Mouse (Mus musculus): ENCODE data around the gene Olfr922. TPM values are rescaled to one million over a fixed set of nuclear protein-coding genes. Genes with fewer than 3 reads are reported as not detected.

Gene Olfr922
- polyA plus RNA-seq (2015; fragmentation: Nextera tagmentation; extraction: Ambion mirVana), result not detected in 2 replicates

GRCm38 (mm10) chr9:38814314-38814713 lies at the start of gene Olfr922:
Gene Olfr922 (plus strand): TSS chr9:38814614.
- Histone ChIP-seq H3K27ac (ENCODE audit: low read length) (no peak within 1 kb of the TSS), H3K9ac (replicated peaks; ENCODE audit: low read depth, low read length) (no peak within 1 kb of the TSS), H3K36me3 (ENCODE audit: control insufficient read depth, insufficient read depth) (no peaks in the 10 kb centered on the region), H3K4me1 (replicated peaks; ENCODE audit: control insufficient read depth, insufficient read depth, low read length) (no peaks in the 10 kb centered on the region), H3K4me3 (replicated peaks; ENCODE audit: low read length) (no peak within 1 kb of the TSS), H3K9me3 (ENCODE audit: control insufficient read depth, low read length) (no peaks in the 10 kb centered on the region), H3K4me2 (ENCODE audit: low read length) (no peak within 1 kb of the TSS), H3K27me3 (replicated peaks; ENCODE audit: control insufficient read depth, insufficient read depth, low read length) (no peaks in the 10 kb centered on the region)
- ATAC-seq, result no peak
- WGBS, result 70% methylated on average over 2 of the region's 2 CpGs

- Histone ChIP-seq H3K9ac (replicated peaks; ENCODE audit: low read depth, low read length) (no peak within 1 kb of the TSS), H3K27ac (ENCODE audit: low read length) (no peak within 1 kb of the TSS), H3K9me3 (ENCODE audit: control insufficient read depth, low read length) (no peaks in the 10 kb centered on the region), H3K4me1 (replicated peaks; ENCODE audit: control insufficient read depth, insufficient read depth, low read length) (no peaks in the 10 kb centered on the region), H3K36me3 (ENCODE audit: control insufficient read depth, insufficient read depth) (no peaks in the 10 kb centered on the region), H3K27me3 (replicated peaks; ENCODE audit: control insufficient read depth, insufficient read depth, low read length) (no peaks in the 10 kb centered on the region), H3K4me3 (replicated peaks; ENCODE audit: low read length) (no peak within 1 kb of the TSS), H3K4me2 (ENCODE audit: low read length) (no peak within 1 kb of the TSS)
- no peak for ATAC-seq
Observed at GRCm38 (mm10) chr9:38772768-38773167, 41.6 kb upstream of the Olfr922 start, which contains the start of gene Olfr921. Gene Olfr921 (plus strand): TSS chr9:38773068.

- Histone ChIP-seq H3K4me3 (replicated peaks; ENCODE audit: low read length) (no peak overlapping the region), H3K27ac (ENCODE audit: low read length) (no peak overlapping the region), H3K9ac (replicated peaks; ENCODE audit: low read depth, low read length) (no peak overlapping the region), H3K36me3 (ENCODE audit: control insufficient read depth, insufficient read depth) (no peaks in the 10 kb centered on the region), H3K4me1 (replicated peaks; ENCODE audit: control insufficient read depth, insufficient read depth, low read length) (no peaks in the 10 kb centered on the region), H3K27me3 (replicated peaks; ENCODE audit: control insufficient read depth, insufficient read depth, low read length) (no peaks in the 10 kb centered on the region), H3K9me3 (ENCODE audit: control insufficient read depth, low read length) (no peaks in the 10 kb centered on the region), H3K4me2 (ENCODE audit: low read length) (no peak overlapping the region)
- no peak for ATAC-seq
- 89% methylated on average over 2 of the region's 2 CpGs for WGBS
Observed at GRCm38 (mm10) chr9:38792689-38793088, 21.7 kb upstream of the Olfr922 start.

GRCm38 (mm10) chr9:38805696-38806095 lies 8.7 kb upstream of the Olfr922 start:
- no peaks in the 10 kb centered on the region for H3K9me3 ChIP-seq (ENCODE audit: control insufficient read depth, low read length)
- no peak overlapping the region for H3K27ac ChIP-seq (ENCODE audit: low read length)
- no peaks in the 10 kb centered on the region for H3K36me3 ChIP-seq (ENCODE audit: control insufficient read depth, insufficient read depth)
- ATAC-seq, result no peak
- H3K4me1 ChIP-seq (replicated peaks; ENCODE audit: control insufficient read depth, insufficient read depth, low read length), result no peaks in the 10 kb centered on the region
- H3K9ac ChIP-seq (replicated peaks; ENCODE audit: low read depth, low read length), result no peak overlapping the region
- H3K4me3 ChIP-seq (replicated peaks; ENCODE audit: low read length), result no peak overlapping the region
- no peak overlapping the region for H3K4me2 ChIP-seq (ENCODE audit: low read length)
- no peaks in the 10 kb centered on the region for H3K27me3 ChIP-seq (replicated peaks; ENCODE audit: control insufficient read depth, insufficient read depth, low read length)

- Histone ChIP-seq H3K36me3 (ENCODE audit: control insufficient read depth, insufficient read depth) (no peaks in the 10 kb centered on the region), H3K27ac (ENCODE audit: low read length) (no peak overlapping the region), H3K27me3 (replicated peaks; ENCODE audit: control insufficient read depth, insufficient read depth, low read length) (no peaks in the 10 kb centered on the region), H3K9me3 (ENCODE audit: control insufficient read depth, low read length) (no peaks in the 10 kb centered on the region), H3K9ac (replicated peaks; ENCODE audit: low read depth, low read length) (no peak overlapping the region), H3K4me1 (replicated peaks; ENCODE audit: control insufficient read depth, insufficient read depth, low read length) (no peaks in the 10 kb centered on the region), H3K4me3 (replicated peaks; ENCODE audit: low read length) (no peak overlapping the region), H3K4me2 (ENCODE audit: low read length) (no peak overlapping the region)
- no peak for ATAC-seq
- 87% methylated on average over 1 of the region's 1 CpGs for WGBS
Observed at GRCm38 (mm10) chr9:38815458-38815986, 1.1 kb downstream of the Olfr922 start.

GRCm38 (mm10) chr9:38826245-38826644 lies 11.8 kb downstream of the Olfr922 start, which contains the start of gene Olfr923:
Gene Olfr923 (plus strand): TSS chr9:38826545.
- Histone ChIP-seq H3K4me3 (replicated peaks; ENCODE audit: low read length) (no peak within 1 kb of the TSS), H3K27me3 (replicated peaks; ENCODE audit: control insufficient read depth, insufficient read depth, low read length) (no peaks in the 10 kb centered on the region), H3K9ac (replicated peaks; ENCODE audit: low read depth, low read length) (no peak within 1 kb of the TSS), H3K4me1 (replicated peaks; ENCODE audit: control insufficient read depth, insufficient read depth, low read length) (no peaks in the 10 kb centered on the region), H3K4me2 (ENCODE audit: low read length) (no peak within 1 kb of the TSS), H3K27ac (ENCODE audit: low read length) (no peak within 1 kb of the TSS), H3K36me3 (ENCODE audit: control insufficient read depth, insufficient read depth) (no peaks in the 10 kb centered on the region), H3K9me3 (ENCODE audit: control insufficient read depth, low read length) (no peaks in the 10 kb centered on the region)
- WGBS, result 92% methylated on average over 1 of the region's 1 CpGs
- no peak for ATAC-seq

GRCm38 (mm10) chr9:38833027-38833426 lies 18.6 kb downstream of the Olfr922 start:
- no peak overlapping the region for H3K27ac ChIP-seq (ENCODE audit: low read length)
- 78% methylated on average over 2 of the region's 2 CpGs for WGBS
- ATAC-seq, result no peak
- no peaks in the 10 kb centered on the region for H3K9me3 ChIP-seq (ENCODE audit: control insufficient read depth, low read length)
- H3K4me2 ChIP-seq (ENCODE audit: low read length), result no peak overlapping the region
- no peaks in the 10 kb centered on the region for H3K4me1 ChIP-seq (replicated peaks; ENCODE audit: control insufficient read depth, insufficient read depth, low read length)
- H3K4me3 ChIP-seq (replicated peaks; ENCODE audit: low read length), result no peak overlapping the region
- no peak overlapping the region for H3K9ac ChIP-seq (replicated peaks; ENCODE audit: low read depth, low read length)
- H3K36me3 ChIP-seq (ENCODE audit: control insufficient read depth, insufficient read depth), result no peaks in the 10 kb centered on the region
- H3K27me3 ChIP-seq (replicated peaks; ENCODE audit: control insufficient read depth, insufficient read depth, low read length), result no peaks in the 10 kb centered on the region

- Histone ChIP-seq H3K4me1 (replicated peaks; ENCODE audit: control insufficient read depth, insufficient read depth, low read length) (no peaks in the 10 kb centered on the region), H3K9ac (replicated peaks; ENCODE audit: low read depth, low read length) (no peak within 1 kb of the TSS), H3K4me2 (ENCODE audit: low read length) (no peak within 1 kb of the TSS), H3K27me3 (replicated peaks; ENCODE audit: control insufficient read depth, insufficient read depth, low read length) (no peaks in the 10 kb centered on the region), H3K36me3 (ENCODE audit: control insufficient read depth, insufficient read depth) (no peaks in the 10 kb centered on the region), H3K27ac (ENCODE audit: low read length) (no peak within 1 kb of the TSS), H3K9me3 (ENCODE audit: control insufficient read depth, low read length) (no peaks in the 10 kb centered on the region), H3K4me3 (replicated peaks; ENCODE audit: low read length) (no peak within 1 kb of the TSS)
- ATAC-seq, result no peak
- WGBS, result 89% methylated on average over 1 of the region's 1 CpGs
Observed at GRCm38 (mm10) chr9:38844149-38844548, 29.7 kb downstream of the Olfr922 start, which contains the start of gene Olfr924. Gene Olfr924 (plus strand): TSS chr9:38844449.

GRCm38 (mm10) chr9:38854760-38855159 lies 40.3 kb downstream of the Olfr922 start, which contains the start of gene Olfr26:
Gene Olfr26 (plus strand): TSS chr9:38855060.
- Histone ChIP-seq H3K9me3 (ENCODE audit: control insufficient read depth, low read length) (no peaks in the 10 kb centered on the region), H3K9ac (replicated peaks; ENCODE audit: low read depth, low read length) (no peak within 1 kb of the TSS), H3K4me3 (replicated peaks; ENCODE audit: low read length) (no peak within 1 kb of the TSS), H3K36me3 (ENCODE audit: control insufficient read depth, insufficient read depth) (no peaks in the 10 kb centered on the region), H3K27ac (ENCODE audit: low read length) (no peak within 1 kb of the TSS), H3K27me3 (replicated peaks; ENCODE audit: control insufficient read depth, insufficient read depth, low read length) (no peaks in the 10 kb centered on the region), H3K4me2 (ENCODE audit: low read length) (no peak within 1 kb of the TSS), H3K4me1 (replicated peaks; ENCODE audit: control insufficient read depth, insufficient read depth, low read length) (no peaks in the 10 kb centered on the region)
- ATAC-seq, result no peak
